Mouse (Mus musculus): ENCODE results near the gene Gphn. TPM values are rescaled to one million over a fixed set of nuclear protein-coding genes. Genes with fewer than 3 reads are reported as not detected.
A peak's percentile ranks its signal among the peaks of the same experiment; 100 is the strongest.

The Gphn gene
- total RNA-seq (2021) = 10 to 100 TPM; 31.5 to 32.3 TPM
- long read RNA-seq, experiment 1, transcript Gphn-202 (23 exons, 3,300 nt) = major isoform, 59 of 88 reads
- long read RNA-seq, experiment 1, partial matches to known transcripts = 11 of 88 reads
- long read RNA-seq, experiment 1, other reads (novel, unspliced or antisense) = 18 of 88 reads
- long read RNA-seq, experiment 2, transcript Gphn-202 (23 exons, 3,300 nt) = major isoform, 53 of 71 reads
- long read RNA-seq, experiment 2, partial matches to known transcripts = 5 of 71 reads
- long read RNA-seq, experiment 2, other reads (novel, unspliced or antisense) = 13 of 71 reads

DNA sequence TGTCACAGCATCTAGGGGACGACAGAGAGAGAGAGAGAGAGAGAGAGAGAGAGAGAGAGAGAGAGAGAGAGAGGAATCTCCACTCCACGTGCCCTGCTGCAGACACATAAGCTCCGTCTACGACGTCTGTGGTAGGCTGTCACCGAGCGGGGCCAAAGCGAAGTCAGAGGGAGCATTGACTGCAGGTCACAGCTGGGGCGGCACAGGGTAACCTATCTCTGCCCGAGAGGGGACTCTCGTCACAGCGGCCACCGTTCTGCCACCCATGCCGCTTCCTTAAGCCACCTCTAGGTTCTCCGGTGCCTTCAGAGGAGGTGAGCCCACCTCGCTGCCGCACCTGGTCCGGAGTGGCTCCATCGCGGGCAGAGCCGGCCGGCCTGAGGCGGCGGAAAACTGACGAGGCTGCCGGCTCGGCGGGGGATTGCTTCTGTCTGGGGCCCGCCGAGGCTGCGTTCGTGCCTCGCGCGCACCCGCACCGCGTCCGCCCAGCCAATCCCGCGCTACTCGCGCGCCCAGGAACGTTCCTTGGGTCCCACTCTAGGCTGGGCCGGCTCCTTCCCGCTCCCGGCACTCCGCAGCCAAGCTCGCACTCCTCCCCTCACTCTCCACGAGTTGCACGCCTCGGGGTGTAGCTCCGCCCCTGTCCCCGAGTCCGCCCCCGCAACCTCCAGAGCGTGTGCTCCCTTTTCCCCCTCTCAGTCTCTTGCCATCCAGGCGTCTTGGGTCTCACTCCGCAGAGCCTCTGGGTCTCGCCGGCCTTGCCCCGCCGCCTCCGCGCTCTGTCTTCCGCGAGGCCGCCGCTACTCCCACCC is at the start of gene Gphn:
TSS of gene Gphn (plus strand) at position 673 of the 812 bp plus-strand sequence.
- intact Hi-C loops (cut with DNase I) = loop anchor here (10.0 kb wide), 2 partner anchors 89 to 991 kb away; partner anchors contain the start of gene Fut8
- Histone ChIP-seq H3K27ac (peak within 1 kb of the TSS; percentile 96), H3K4me3 (peak within 1 kb of the TSS; percentile 100)
- DNase-seq = peak; percentile 93
- TF ChIP-seq CTCF (IDR thresholded peaks at IDR 0.05) = peak; percentile 13; the same call in 1 of the 2 replicates

DNA sequence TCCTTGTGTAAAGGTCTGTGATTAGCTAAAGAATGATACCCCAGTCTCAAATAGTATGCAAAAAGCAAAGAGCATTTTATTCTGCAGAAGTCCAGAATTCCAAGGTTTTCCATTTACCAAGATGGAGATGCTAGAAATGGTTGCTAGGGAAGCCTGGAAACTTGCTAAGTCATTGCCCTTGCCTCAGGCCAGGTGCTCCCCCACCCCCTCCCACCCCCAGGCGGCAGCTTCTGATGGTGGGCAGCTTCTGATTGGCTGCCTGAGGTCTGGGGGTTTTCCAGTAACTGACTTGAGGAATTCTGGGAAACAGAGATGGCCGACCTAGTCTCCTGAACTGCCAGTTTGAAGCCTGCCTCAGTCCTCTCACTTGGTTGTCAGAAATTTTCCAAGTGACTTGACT is 44.7 kb upstream of the Gphn start:
- Histone ChIP-seq H3K4me3 (no peak overlapping the region), H3K27ac (no peak overlapping the region)
- DNase-seq = no peak
- no peak for TF ChIP-seq CTCF (IDR thresholded peaks at IDR 0.05)
- intact Hi-C loops (cut with DNase I) = no loop called here

DNA sequence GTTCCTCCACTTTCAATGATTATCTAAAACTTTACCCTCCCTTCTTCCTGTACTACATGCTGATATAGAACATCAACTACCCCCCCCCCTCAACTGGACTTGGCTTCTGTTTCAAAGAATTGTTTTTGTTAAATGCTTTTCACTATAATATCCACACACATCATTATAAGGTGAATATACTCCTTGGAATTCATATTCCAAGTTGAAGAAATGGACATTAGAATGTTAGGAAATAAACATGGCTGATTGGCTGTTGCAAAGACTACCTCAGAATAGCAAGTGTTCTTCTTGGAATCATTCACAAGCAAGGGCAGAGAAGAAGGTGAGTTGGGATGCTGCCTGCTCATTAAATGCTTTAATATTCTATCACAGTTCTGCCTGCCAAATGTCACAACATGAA is 32.2 kb upstream of the Gphn start, which contains the start of gene Gm6657:
TSS of gene Gm6657 (plus strand) at position 301 of the 400 bp plus-strand sequence.
- Histone ChIP-seq H3K27ac (no peak within 1 kb of the TSS), H3K4me3 (no peak within 1 kb of the TSS)
- no peak for DNase-seq
- no peak for TF ChIP-seq CTCF (IDR thresholded peaks at IDR 0.05)
- intact Hi-C loops (cut with DNase I) = no loop called here

DNA sequence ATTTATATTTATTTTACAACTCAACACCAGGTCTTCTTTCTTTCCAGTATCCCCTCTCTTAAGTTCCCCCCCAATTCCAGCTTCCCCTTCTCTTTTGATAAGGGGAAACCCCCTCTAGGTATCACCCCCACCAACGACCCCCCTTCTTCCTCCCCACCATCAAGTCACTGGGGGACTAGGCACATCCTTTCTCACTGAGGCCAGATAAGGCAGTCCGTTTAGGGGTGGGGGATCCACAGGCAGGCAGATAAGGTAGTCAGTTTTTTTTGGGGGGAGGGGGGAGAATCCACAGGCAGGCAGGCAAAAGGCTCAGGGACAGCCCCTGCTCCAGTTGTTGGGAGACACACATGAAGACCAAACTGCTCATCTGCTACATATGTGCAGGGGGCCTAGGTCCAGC is 30.8 kb upstream of the Gphn start:
- no peak overlapping the region for H3K27ac ChIP-seq
- H3K4me3 ChIP-seq = no peak overlapping the region
- DNase-seq = no peak
- intact Hi-C loops (cut with DNase I) = no loop called here
- no peak for TF ChIP-seq CTCF (IDR thresholded peaks at IDR 0.05)

DNA sequence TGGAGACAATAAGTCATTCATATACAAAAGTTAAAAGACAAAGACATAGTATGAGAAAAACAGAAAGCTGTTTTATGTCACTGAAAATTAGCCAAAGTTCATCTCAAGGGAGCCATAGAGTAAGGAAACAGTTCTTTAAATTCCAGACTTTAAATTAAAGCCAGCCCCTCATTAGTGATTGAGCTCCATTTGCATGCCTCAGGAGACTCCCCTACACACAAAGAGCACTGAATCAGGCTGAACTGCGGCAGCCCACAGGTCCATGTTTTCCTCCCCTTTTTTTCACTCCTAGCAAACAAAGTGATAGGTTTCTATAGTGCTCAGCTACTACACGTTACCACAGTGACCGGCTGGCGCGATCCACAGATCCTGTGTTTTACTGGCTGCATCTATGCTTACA is 22.5 kb upstream of the Gphn start:
- no peak for TF ChIP-seq CTCF (IDR thresholded peaks at IDR 0.05)
- intact Hi-C loops (cut with DNase I) = loop anchor here (10.0 kb wide), 2 partner anchors 149 to 891 kb away; no protein-coding TSS in a partner anchor
- Histone ChIP-seq H3K4me3 (no peak overlapping the region), H3K27ac (no peak overlapping the region)
- DNase-seq = no peak

GRCm38 (mm10) chr12:78205915-78206570 is 20.1 kb upstream of the Gphn start:
- DNase-seq = peak; percentile 42
- Histone ChIP-seq H3K27ac (peak overlapping the region; percentile 48; the same call in 1 of the 2 replicates), H3K4me3 (peak overlapping the region; percentile 57)
- peak; percentile 85 for TF ChIP-seq CTCF (IDR thresholded peaks at IDR 0.05)
- intact Hi-C loops (cut with DNase I) = loop anchor here (10.0 kb wide), 2 partner anchors 151 to 889 kb away; no protein-coding TSS in a partner anchor

DNA sequence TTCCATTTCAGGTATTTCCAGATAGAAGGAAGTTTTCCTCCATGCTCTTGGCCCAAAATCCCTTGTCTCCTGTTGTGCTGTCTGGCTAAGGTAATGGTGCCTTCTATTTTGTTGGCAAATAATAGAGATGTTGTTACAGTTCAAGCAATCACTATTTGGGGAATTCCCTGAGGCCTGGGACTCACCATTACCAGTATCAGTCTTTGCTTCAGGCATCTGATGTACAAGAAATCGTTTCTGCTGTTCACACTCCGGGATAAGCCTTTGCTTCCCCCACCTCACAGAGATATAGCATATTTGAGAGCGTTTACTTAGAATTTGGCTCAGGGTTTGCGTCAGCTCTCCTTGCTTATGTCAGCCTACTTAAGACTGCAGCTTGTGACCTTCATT is 19.6 kb upstream of the Gphn start:
- H3K27ac ChIP-seq = peak overlapping the region; percentile 48; the same call in 1 of the 2 replicates
- H3K4me3 ChIP-seq = peak overlapping the region; percentile 57
- no peak for TF ChIP-seq CTCF (IDR thresholded peaks at IDR 0.05)
- DNase-seq = no peak
- intact Hi-C loops (cut with DNase I) = loop anchor here (10.0 kb wide), 2 partner anchors 152 to 888 kb away; no protein-coding TSS in a partner anchor

DNA sequence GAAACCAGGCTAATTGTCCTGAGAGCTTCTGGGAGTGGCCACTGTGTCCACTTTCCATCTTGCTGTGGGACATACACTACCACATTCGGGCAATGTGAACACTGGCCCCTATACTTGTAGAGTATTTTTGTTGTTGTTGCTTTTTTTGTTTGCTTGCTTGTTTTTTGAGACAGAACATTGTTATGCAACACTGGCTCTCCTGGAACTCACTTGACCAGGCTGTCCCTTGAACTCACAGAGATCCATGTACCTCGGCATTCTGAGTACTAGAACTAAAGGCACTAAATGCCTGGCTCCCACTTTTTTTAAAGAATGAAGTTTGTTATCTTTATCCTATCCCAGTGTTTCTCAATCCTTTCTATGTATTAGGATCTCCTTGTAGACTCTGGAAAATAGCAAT is 16.3 kb upstream of the Gphn start:
- no peak for TF ChIP-seq CTCF (IDR thresholded peaks at IDR 0.05)
- Histone ChIP-seq H3K4me3 (no peak overlapping the region), H3K27ac (no peak overlapping the region)
- DNase-seq = no peak
- intact Hi-C loops (cut with DNase I) = loop anchor here (10.0 kb wide), 2 partner anchors 155 to 885 kb away; no protein-coding TSS in a partner anchor

DNA sequence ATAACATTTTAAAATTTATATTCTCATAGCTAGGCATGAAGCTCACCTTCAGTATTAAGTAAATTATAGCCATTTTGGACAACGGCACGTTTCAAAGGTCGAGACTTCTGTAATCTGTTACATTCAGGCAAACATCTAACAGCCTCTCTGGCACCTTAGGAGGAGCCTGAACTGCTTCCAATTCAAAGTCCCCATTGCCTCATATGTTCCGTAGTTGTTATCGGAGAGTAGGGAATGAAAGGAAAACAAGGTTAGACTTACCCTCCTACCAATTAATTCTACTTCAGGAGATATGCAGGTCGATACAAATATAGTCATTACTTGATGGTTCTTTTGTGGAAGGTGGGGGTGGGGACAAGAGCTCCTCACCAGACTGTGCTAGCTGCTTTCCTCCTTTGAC is 10.7 kb upstream of the Gphn start:
- intact Hi-C loops (cut with DNase I) = no loop called here
- TF ChIP-seq CTCF (IDR thresholded peaks at IDR 0.05) = no peak
- DNase-seq = no peak
- H3K27ac ChIP-seq = no peak overlapping the region
- no peak overlapping the region for H3K4me3 ChIP-seq

DNA sequence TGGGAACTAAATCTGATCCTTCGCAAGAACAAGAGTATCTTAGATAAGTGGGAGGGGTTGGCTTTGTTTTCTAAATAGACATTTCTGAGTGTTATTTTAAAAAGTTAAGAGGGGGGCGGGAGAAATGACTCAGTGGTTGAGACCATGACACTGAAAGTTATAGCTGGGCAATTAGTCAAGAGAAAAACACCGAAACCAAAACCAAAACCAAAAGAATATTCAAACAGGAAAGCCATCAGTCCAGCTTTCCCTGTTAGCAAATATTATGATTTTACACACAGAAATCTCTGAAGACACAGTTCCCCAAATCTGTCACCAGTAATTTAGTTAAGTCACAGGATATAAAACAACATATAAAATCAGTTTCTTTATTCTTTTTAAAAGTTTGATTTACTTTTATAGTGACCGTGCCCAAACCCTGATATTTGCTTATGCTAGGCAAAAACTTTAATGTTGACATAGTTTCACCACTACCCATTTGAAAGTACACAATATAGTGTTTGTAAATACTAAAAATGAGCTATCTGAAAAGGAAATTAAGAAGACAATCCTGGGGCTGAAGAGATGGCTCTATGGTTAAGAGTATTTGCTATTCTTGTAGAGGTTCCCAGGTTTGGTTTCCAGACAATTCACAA is 6.9 kb upstream of the Gphn start:
- intact Hi-C loops (cut with DNase I) = no loop called here
- DNase-seq = no peak

DNA sequence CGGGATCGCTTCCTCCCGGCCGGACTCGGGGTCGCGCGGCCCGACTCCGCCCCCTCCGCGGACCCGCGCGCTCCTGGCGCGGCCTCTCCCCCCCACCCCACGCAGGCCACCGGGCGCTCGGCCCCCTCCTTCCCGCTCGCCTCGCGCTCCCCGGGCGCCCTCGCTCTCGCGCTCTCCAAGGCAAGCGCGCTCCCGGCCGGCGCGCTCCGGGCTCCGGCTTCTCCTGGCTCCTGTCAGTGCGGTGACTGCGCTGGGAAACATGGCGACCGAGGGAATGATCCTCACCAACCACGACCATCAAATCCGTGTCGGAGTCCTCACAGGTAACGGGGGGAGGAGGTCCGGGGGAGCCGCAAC is 318 bp downstream of the Gphn start:
- no peak for TF ChIP-seq CTCF (IDR thresholded peaks at IDR 0.05)
- intact Hi-C loops (cut with DNase I) = loop anchor here (10.0 kb wide), 2 partner anchors 88 to 992 kb away; partner anchors contain the start of gene Fut8
- Histone ChIP-seq H3K4me3 (peak overlapping the region; percentile 100), H3K27ac (peak overlapping the region; percentile 96)
- DNase-seq = peak; percentile 93

More for the DNA sequence above, 6.9 kb upstream of the Gphn start:
- peak overlapping the region; percentile 56 for H3K4me3 ChIP-seq
- H3K27ac ChIP-seq = peak overlapping the region; percentile 61
- TF ChIP-seq CTCF (IDR thresholded peaks at IDR 0.05) = no peak
